Mouse (Mus musculus): ENCODE data around the gene Slc35e1. TPM values are rescaled to one million over a fixed set of nuclear protein-coding genes. Genes with fewer than 3 reads are reported as not detected.

Slc35e1 gene
- polyA plus RNA-seq, 1 experiment from 2014 or later: 23.8 TPM

- WGBS: 95% methylated on average over 8 of the region's 8 CpGs
- no peak overlapping the region for H3K4me3 ChIP-seq
- DNase-seq (ENCODE audit: low spot score): no peak
- peaks cover 85% of the 10 kb centered on the region for H3K36me3 ChIP-seq
- H3K27ac ChIP-seq: no peak overlapping the region
- H3K27me3 ChIP-seq (ENCODE audit: insufficient read depth, poor library complexity, severe bottlenecking): no peaks in the 10 kb centered on the region
- H3K4me1 ChIP-seq: peaks cover 3% of the 10 kb centered on the region; the same call in 1 of the 2 replicates
- no peaks in the 10 kb centered on the region for H3K9me3 ChIP-seq
Observed at GRCm38 (mm10) chr8:72469984-72470383, 22.4 kb downstream of the Slc35e1 start.

GRCm38 (mm10) chr8:72469243-72469642, 23.2 kb downstream of the Slc35e1 start:
- no peak for DNase-seq (ENCODE audit: low spot score)
- H3K4me3 ChIP-seq: no peak overlapping the region
- H3K4me1 ChIP-seq: peaks cover 1% of the 10 kb centered on the region; the same call in 1 of the 2 replicates
- no peaks in the 10 kb centered on the region for H3K27me3 ChIP-seq (ENCODE audit: insufficient read depth, poor library complexity, severe bottlenecking)
- peaks cover 92% of the 10 kb centered on the region for H3K36me3 ChIP-seq
- H3K27ac ChIP-seq: no peak overlapping the region
- no peaks in the 10 kb centered on the region for H3K9me3 ChIP-seq
- 88% methylated on average over 2 of the region's 2 CpGs for WGBS

GRCm38 (mm10) chr8:72464211-72464610, 28.2 kb downstream of the Slc35e1 start:
- no peak overlapping the region for H3K27ac ChIP-seq
- WGBS: 94% methylated on average over 10 of the region's 10 CpGs
- no peaks in the 10 kb centered on the region for H3K4me1 ChIP-seq
- no peaks in the 10 kb centered on the region for H3K9me3 ChIP-seq
- H3K4me3 ChIP-seq: no peak overlapping the region
- DNase-seq (ENCODE audit: low spot score): no peak
- H3K36me3 ChIP-seq: peaks cover 99% of the 10 kb centered on the region
- H3K27me3 ChIP-seq (ENCODE audit: insufficient read depth, poor library complexity, severe bottlenecking): no peaks in the 10 kb centered on the region

- DNase-seq (ENCODE audit: low spot score): no peak
- Histone ChIP-seq H3K4me3 (no peak overlapping the region), H3K4me1 (0 out of 2 replicates have a peak, but pooled peaks cover 6% of the 10 kb centered on the region), H3K36me3 (peaks cover 77% of the 10 kb centered on the region), H3K9me3 (no peaks in the 10 kb centered on the region), H3K27me3 (ENCODE audit: insufficient read depth, poor library complexity, severe bottlenecking) (no peaks in the 10 kb centered on the region), H3K27ac (no peak overlapping the region)
- 89% methylated on average over 4 of the region's 4 CpGs for WGBS
Observed at GRCm38 (mm10) chr8:72459881-72460533, 32.4 kb downstream of the Slc35e1 start.

GRCm38 (mm10) chr8:72458457-72458856, 34.0 kb downstream of the Slc35e1 start:
- DNase-seq (ENCODE audit: low spot score): no peak
- 0 out of 2 replicates have a peak, but pooled peaks cover 8% of the 10 kb centered on the region for H3K4me1 ChIP-seq
- no peak overlapping the region for H3K27ac ChIP-seq
- no peak overlapping the region for H3K4me3 ChIP-seq
- H3K9me3 ChIP-seq: no peaks in the 10 kb centered on the region; the same call in 1 of the 2 replicates
- H3K36me3 ChIP-seq: peaks cover 77% of the 10 kb centered on the region
- 82% methylated on average over 6 of the region's 6 CpGs for WGBS
- no peaks in the 10 kb centered on the region for H3K27me3 ChIP-seq (ENCODE audit: insufficient read depth, poor library complexity, severe bottlenecking)

GRCm38 (mm10) chr8:72457806-72458205, 34.6 kb downstream of the Slc35e1 start:
- Histone ChIP-seq H3K4me1 (0 out of 2 replicates have a peak, but pooled peaks cover 8% of the 10 kb centered on the region), H3K9me3 (no peaks in the 10 kb centered on the region; the same call in 1 of the 2 replicates), H3K27me3 (ENCODE audit: insufficient read depth, poor library complexity, severe bottlenecking) (no peaks in the 10 kb centered on the region), H3K4me3 (no peak overlapping the region), H3K27ac (no peak overlapping the region), H3K36me3 (peaks cover 77% of the 10 kb centered on the region)
- DNase-seq (ENCODE audit: low spot score): no peak
- WGBS: 88% methylated on average over 3 of the region's 3 CpGs

GRCm38 (mm10) chr8:72455317-72455716, 37.1 kb downstream of the Slc35e1 start:
- Histone ChIP-seq H3K27ac (no peak overlapping the region), H3K27me3 (ENCODE audit: insufficient read depth, poor library complexity, severe bottlenecking) (no peaks in the 10 kb centered on the region), H3K4me1 (peaks cover 14% of the 10 kb centered on the region; the same call in 1 of the 2 replicates), H3K36me3 (peaks cover 70% of the 10 kb centered on the region), H3K4me3 (no peak overlapping the region), H3K9me3 (no peaks in the 10 kb centered on the region; the same call in 1 of the 2 replicates)
- DNase-seq (ENCODE audit: low spot score): no peak
- WGBS: 67% methylated on average over 4 of the region's 4 CpGs

- 98% methylated on average over 2 of the region's 2 CpGs for WGBS
- H3K36me3 ChIP-seq: peaks cover 70% of the 10 kb centered on the region
Observed at GRCm38 (mm10) chr8:72453904-72454303, 38.5 kb downstream of the Slc35e1 start.

GRCm38 (mm10) chr8:72451516-72451915, 40.9 kb downstream of the Slc35e1 start:
- WGBS: 61% methylated on average over 8 of the region's 8 CpGs
- no peaks in the 10 kb centered on the region; the same call in 1 of the 2 replicates for H3K9me3 ChIP-seq
- H3K4me1 ChIP-seq: peaks cover 14% of the 10 kb centered on the region; the same call in 1 of the 2 replicates
- H3K27ac ChIP-seq: no peak overlapping the region
- no peak for DNase-seq (ENCODE audit: low spot score)
- H3K4me3 ChIP-seq: no peak overlapping the region
- H3K27me3 ChIP-seq (ENCODE audit: insufficient read depth, poor library complexity, severe bottlenecking): no peaks in the 10 kb centered on the region
- H3K36me3 ChIP-seq: peaks cover 67% of the 10 kb centered on the region

More at GRCm38 (mm10) chr8:72453904-72454303, 38.5 kb downstream of the Slc35e1 start:
- H3K4me3 ChIP-seq: no peak overlapping the region
- H3K9me3 ChIP-seq: no peaks in the 10 kb centered on the region; the same call in 1 of the 2 replicates
- DNase-seq (ENCODE audit: low spot score): no peak
- H3K27ac ChIP-seq: no peak overlapping the region
- peaks cover 14% of the 10 kb centered on the region; the same call in 1 of the 2 replicates for H3K4me1 ChIP-seq
- no peaks in the 10 kb centered on the region for H3K27me3 ChIP-seq (ENCODE audit: insufficient read depth, poor library complexity, severe bottlenecking)

- Histone ChIP-seq H3K27me3 (ENCODE audit: insufficient read depth, poor library complexity, severe bottlenecking) (no peaks in the 10 kb centered on the region), H3K27ac (no peak overlapping the region), H3K4me1 (peaks cover 10% of the 10 kb centered on the region), H3K4me3 (no peak overlapping the region), H3K9me3 (no peaks in the 10 kb centered on the region), H3K36me3 (peaks cover 22% of the 10 kb centered on the region)
- DNase-seq (ENCODE audit: low spot score): no peak
- 90% methylated on average over 6 of the region's 6 CpGs for WGBS
Observed at GRCm38 (mm10) chr8:72445071-72445470, 47.3 kb downstream of the Slc35e1 start.

- Histone ChIP-seq H3K27ac (peak overlapping the region; percentile 89), H3K27me3 (ENCODE audit: insufficient read depth, poor library complexity, severe bottlenecking) (no peaks in the 10 kb centered on the region), H3K4me1 (peaks cover 10% of the 10 kb centered on the region), H3K4me3 (peak overlapping the region; percentile 60), H3K36me3 (peaks cover 11% of the 10 kb centered on the region), H3K9me3 (no peaks in the 10 kb centered on the region)
- no peak for DNase-seq (ENCODE audit: low spot score)
- 39% methylated on average over 6 of the region's 6 CpGs for WGBS
Observed at GRCm38 (mm10) chr8:72443994-72444350, 48.4 kb downstream of the Slc35e1 start.

- H3K4me1 ChIP-seq: peaks cover 10% of the 10 kb centered on the region
- WGBS: 5% methylated on average over 34 of the region's 34 CpGs
Observed at GRCm38 (mm10) chr8:72443338-72443993, 48.9 kb downstream of the Slc35e1 start, which contains the start of the genes Calr3 and 1700030K09Rik. Calr3 (minus strand) TSS chr8:72443870. 1700030K09Rik (plus strand) TSS chr8:72443880.

More at GRCm38 (mm10) chr8:72443338-72443993, 48.9 kb downstream of the Slc35e1 start, which contains the start of the genes Calr3 and 1700030K09Rik:
- Histone ChIP-seq H3K27ac (peak within 1 kb of the TSS; percentile 89), H3K9me3 (no peaks in the 10 kb centered on the region), H3K4me3 (peak within 1 kb of the TSS; percentile 60), H3K36me3 (peaks cover 10% of the 10 kb centered on the region), H3K27me3 (ENCODE audit: insufficient read depth, poor library complexity, severe bottlenecking) (no peaks in the 10 kb centered on the region)
- peak; percentile 100 for DNase-seq (ENCODE audit: low spot score)

Data from heart, embryonic 10.5 days (tissue).